Comparison of ENCODE assay signal across 9 mouse cellular contexts in the genomic region with DNA sequence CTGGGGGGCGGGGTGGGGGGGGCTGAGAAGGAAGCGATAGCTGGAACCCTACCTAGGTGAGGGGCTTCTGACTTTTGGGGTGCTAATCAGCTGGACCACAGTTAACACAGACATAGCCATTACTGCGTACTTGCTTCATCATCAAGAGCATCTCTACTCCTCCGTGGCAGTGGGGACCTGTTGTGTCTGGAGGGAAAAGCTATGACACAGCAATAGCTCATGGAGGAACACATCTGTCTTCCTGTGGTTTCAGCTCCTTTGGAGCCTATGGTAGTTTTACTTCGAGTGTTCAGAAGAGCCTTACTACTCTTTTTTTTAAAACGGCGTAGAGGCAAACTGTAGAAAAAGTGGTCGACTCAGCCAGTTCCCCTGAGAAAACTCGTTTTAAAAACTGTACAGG. TPM values are rescaled to one million over a fixed set of nuclear protein-coding genes. Genes with fewer than 3 reads are reported as not detected.
DNase-seq lines count a peak whose midpoint lies in the region; ATAC-seq and TF ChIP-seq lines count a peak whose summit lies in the region.
"Had no signal": no experiment of that assay in that cellular context is flagged by ENCODE, and none has a peak within 500 bp of the region (broad histone marks: within the 10 kb centered on the region; RNA-seq: fewer than 3 reads in every experiment).

No protein-coding gene starts in this region.

- H3K79me3 ChIP-seq in C2C12 (ENCODE audit: low read depth) = no peaks in the 10 kb centered on the region

- H3K9me3 ChIP-seq in forebrain, embryonic 12.5 days = no peaks in the 10 kb centered on the region
- no peaks in the 10 kb centered on the region for H3K9me3 ChIP-seq in liver, embryonic 14.5 days (ENCODE audit: control insufficient read depth, low read length)

- H3K9ac ChIP-seq in forebrain, embryonic 12.5 days = peak overlapping the region; percentile 81
- H3K9ac ChIP-seq in liver, embryonic 14.5 days (replicated peaks) = peak overlapping the region; percentile 76

- TF ChIP-seq CTCF in gastrocnemius, adult 2 months (IDR thresholded peaks at IDR 0.05) = no peak
- TF ChIP-seq CTCF in C2C12 (IDR thresholded peaks at IDR 0.05; ENCODE audit: control insufficient read depth, insufficient read depth, insufficient read length) = no peak
- TF ChIP-seq CTCF in liver, embryonic 14.5 days (IDR thresholded peaks at IDR 0.05; ENCODE audit: low read depth) = no peak

- TF ChIP-seq EP300 in liver, embryonic 14.5 days (IDR thresholded peaks at IDR 0.05; ENCODE audit: low read depth) = no peak

- H3ac ChIP-seq in C2C12 (ENCODE audit: control insufficient read depth, insufficient read length, low read depth) = no peak overlapping the region

- peaks cover 9% of the 10 kb centered on the region for H3K4me1 ChIP-seq in forebrain, embryonic 12.5 days
- peaks cover 5 to 8% of the 10 kb centered on the region in 2 experiments for H3K4me1 ChIP-seq in liver, embryonic 14.5 days (replicated peaks; ENCODE audit: control insufficient read depth in 2 of 2, insufficient read depth in 2 of 2, low read length in 1 of 2)

- peak overlapping the region; percentile 88 for H3K27ac ChIP-seq in gastrocnemius, adult 2 months
- no peak overlapping the region for H3K27ac ChIP-seq in forebrain, embryonic 12.5 days
- no peak overlapping the region for H3K27ac ChIP-seq in liver, embryonic 14.5 days

- no peak for DNase-seq in gastrocnemius, adult 2 months
- no peak for DNase-seq in gastrocnemius, postnatal 14 days
- DNase-seq in liver, embryonic 14.5 days (ENCODE audit: low read depth in 3 of 3, low spot score in 3 of 3) = no peak
- DNase-seq in gastrocnemius, postnatal 4 days (ENCODE audit: low spot score in 2 of 2) = no peak
- DNase-seq in right cerebral cortex, postnatal 4 days = no peak
- DNase-seq in ovary, postnatal 10 days (ENCODE audit: low spot score) = no peak

- ATAC-seq in forebrain, embryonic 12.5 days (ENCODE audit: low FRiP score) = no peak
- 0 out of 2 replicates have a peak, but pooled peaks have one; percentile 4 for ATAC-seq in liver, embryonic 14.5 days (ENCODE audit: insufficient read depth)

- no peaks in the 10 kb centered on the region for H3K79me2 ChIP-seq in C2C12 (ENCODE audit: control insufficient read depth, insufficient read depth)

- peak overlapping the region; percentile 87 for H3K4me2 ChIP-seq in forebrain, embryonic 12.5 days
- H3K4me2 ChIP-seq in liver, embryonic 14.5 days (ENCODE audit: low read depth) = peak overlapping the region; percentile 73

- peak overlapping the region; percentile 82 for H3K4me3 ChIP-seq in gastrocnemius, adult 2 months
- peak overlapping the region; percentile 46 for H3K4me3 ChIP-seq in C2C12 (ENCODE audit: insufficient read depth, poor library complexity, severe bottlenecking)
- peak overlapping the region; percentile 82 for H3K4me3 ChIP-seq in forebrain, embryonic 12.5 days (replicated peaks)
- H3K4me3 ChIP-seq in liver, embryonic 14.5 days (ENCODE audit: insufficient read depth in 1 of 2, low read depth in 2 of 2, low read length in 2 of 2) = peak overlapping the region; percentile 60 to 78

- 51% methylated on average over 9 of the region's 9 CpGs for WGBS in forebrain, embryonic 12.5 days
- WGBS in liver, embryonic 14.5 days (ENCODE audit: insufficient replicate concordance) = 20% methylated on average over 9 of the region's 9 CpGs

- peaks cover 18% of the 10 kb centered on the region for H3K36me3 ChIP-seq in C2C12 (ENCODE audit: control insufficient read depth, insufficient read depth)
- H3K36me3 ChIP-seq in forebrain, embryonic 12.5 days (replicated peaks) = peaks cover 27% of the 10 kb centered on the region
- no peaks in the 10 kb centered on the region for H3K36me3 ChIP-seq in liver, embryonic 14.5 days (replicated peaks; ENCODE audit: control insufficient read depth, insufficient read depth, low read depth)

- intact Hi-C loops in gastrocnemius, adult 2 months (cut with DNase I) = no loop called here
- intact Hi-C loops in gastrocnemius, postnatal 14 days (cut with DNase I; ENCODE audit: low total_unique reads) = no loop called here

- H3K27me3 ChIP-seq in C2C12 (ENCODE audit: control insufficient read depth, insufficient read depth, insufficient read length) = no peaks in the 10 kb centered on the region
- no peaks in the 10 kb centered on the region for H3K27me3 ChIP-seq in forebrain, embryonic 12.5 days
- no peaks in the 10 kb centered on the region for H3K27me3 ChIP-seq in liver, embryonic 14.5 days (ENCODE audit: control insufficient read depth, insufficient read depth, low read length)

TF ChIP-seq in C2C12, 6 proteins besides CTCF, POLR2A, EP300 and RAD21:
- TF ChIP-seq USF1 (IDR thresholded peaks at IDR 0.05; ENCODE audit: low read depth) = no peak
- TF ChIP-seq MYOG (IDR thresholded peaks at IDR 0.05; ENCODE audit: control insufficient read depth, extremely low read depth, insufficient read length) = no peak
- no peak for TF ChIP-seq MYOD1 (IDR thresholded peaks at IDR 0.05; ENCODE audit: control insufficient read depth, insufficient read length, low read depth)
- TF ChIP-seq FOSL1 (IDR thresholded peaks at IDR 0.05; ENCODE audit: insufficient read depth, low read length, poor library complexity, severe bottlenecking) = no peak
- no peak for TF ChIP-seq MAX (IDR thresholded peaks at IDR 0.05)
- no peak for TF ChIP-seq CEBPB (IDR thresholded peaks at IDR 0.05; ENCODE audit: low read depth)

RNA-seq across cellular contexts. Expression of gene Gm12258, which starts 0.7 kb away (rescaled TPM):
- 1 to 10 TPM in 1 of 2 experiments, under 1 TPM in 1; 0.89 to 1.1 TPM for total RNA-seq in gastrocnemius, adult 2 months (2021)
- total RNA-seq in gastrocnemius, postnatal 14 days (2021) = 1 to 10 TPM; 1.3 to 1.7 TPM
- 0.32 TPM for polyA plus RNA-seq in C2C12 (2012; fragmentation: generic; extraction: Trizol)
- polyA plus RNA-seq in forebrain, embryonic 12.5 days (2016; fragmentation: Nextera tagmentation; extraction: Ambion mirVana) = 15.5 and 15.9 TPM in 2 replicates
- polyA plus RNA-seq in liver, embryonic 14.5 days (2012; rRNA removed) = 2.0 and 2.8 TPM in 2 replicates
- polyA plus RNA-seq in liver, embryonic 14.5 days (2014; fragmentation: Nextera tagmentation; extraction: Ambion mirVana) = 1.3 and 1.8 TPM in 2 replicates
- 1 to 10 TPM; 3.7 to 4.5 TPM for total RNA-seq in gastrocnemius, postnatal 4 days (2021)

RNA-seq across cellular contexts. Expression of gene Olfr311, which starts 8.6 kb away (rescaled TPM):
- total RNA-seq in gastrocnemius, adult 2 months (2021) = not detected
- total RNA-seq in gastrocnemius, postnatal 14 days (2021) = not detected
- polyA plus RNA-seq in C2C12 (2012; fragmentation: generic; extraction: Trizol) = not detected
- not detected in 2 replicates for polyA plus RNA-seq in forebrain, embryonic 12.5 days (2016; fragmentation: Nextera tagmentation; extraction: Ambion mirVana)
- polyA plus RNA-seq in liver, embryonic 14.5 days (2012; rRNA removed) = not detected in 2 replicates
- not detected in 2 replicates for polyA plus RNA-seq in liver, embryonic 14.5 days (2014; fragmentation: Nextera tagmentation; extraction: Ambion mirVana)
- not detected for total RNA-seq in gastrocnemius, postnatal 4 days (2021)
- total RNA-seq: gastrocnemius, postnatal 36 days had no signal

RNA-seq across cellular contexts. Expression of gene Olfr312, which starts 18.6 kb away (rescaled TPM):
- total RNA-seq in gastrocnemius, adult 2 months (2021) = not detected
- total RNA-seq in gastrocnemius, postnatal 14 days (2021) = not detected
- not detected for polyA plus RNA-seq in C2C12 (2012; fragmentation: generic; extraction: Trizol)
- 0.05 TPM in 1 of 2 replicates, not detected in the other for polyA plus RNA-seq in forebrain, embryonic 12.5 days (2016; fragmentation: Nextera tagmentation; extraction: Ambion mirVana)
- not detected in 2 replicates for polyA plus RNA-seq in liver, embryonic 14.5 days (2012; rRNA removed)
- not detected in 2 replicates for polyA plus RNA-seq in liver, embryonic 14.5 days (2014; fragmentation: Nextera tagmentation; extraction: Ambion mirVana)
- total RNA-seq in gastrocnemius, postnatal 4 days (2021) = not detected
- total RNA-seq: gastrocnemius, postnatal 36 days had no signal

RNA-seq across cellular contexts. Expression of gene 2810021J22Rik, which starts 19.4 kb away (rescaled TPM):
- total RNA-seq in gastrocnemius, adult 2 months (2021) = 1 to 10 TPM in 1 of 2 experiments, under 1 TPM in 1; 0.69 to 1.3 TPM
- total RNA-seq in gastrocnemius, postnatal 14 days (2021) = 1 to 10 TPM; 1.4 to 1.6 TPM
- 2.2 TPM for polyA plus RNA-seq in C2C12 (2012; fragmentation: generic; extraction: Trizol)
- 10.6 and 11.1 TPM in 2 replicates for polyA plus RNA-seq in forebrain, embryonic 12.5 days (2016; fragmentation: Nextera tagmentation; extraction: Ambion mirVana)
- 0.92 and 1.5 TPM in 2 replicates for polyA plus RNA-seq in liver, embryonic 14.5 days (2012; rRNA removed)
- 2.2 and 2.5 TPM in 2 replicates for polyA plus RNA-seq in liver, embryonic 14.5 days (2014; fragmentation: Nextera tagmentation; extraction: Ambion mirVana)
- total RNA-seq in gastrocnemius, postnatal 4 days (2021) = 1 to 10 TPM; 3.2 to 3.6 TPM

RNA-seq across cellular contexts. Expression of gene Olfr313, which starts 32.8 kb away (rescaled TPM):
- total RNA-seq in gastrocnemius, adult 2 months (2021) = not detected
- total RNA-seq in gastrocnemius, postnatal 14 days (2021) = not detected
- not detected for polyA plus RNA-seq in C2C12 (2012; fragmentation: generic; extraction: Trizol)
- not detected in 2 replicates for polyA plus RNA-seq in forebrain, embryonic 12.5 days (2016; fragmentation: Nextera tagmentation; extraction: Ambion mirVana)
- not detected in 2 replicates for polyA plus RNA-seq in liver, embryonic 14.5 days (2012; rRNA removed)
- not detected in 2 replicates for polyA plus RNA-seq in liver, embryonic 14.5 days (2014; fragmentation: Nextera tagmentation; extraction: Ambion mirVana)
- total RNA-seq in gastrocnemius, postnatal 4 days (2021) = not detected
- total RNA-seq: gastrocnemius, postnatal 36 days had no signal
